Mouse (Mus musculus) lung, postnatal 0 days (tissue): ENCODE results near the gene Mettl21c. TPM values are rescaled to one million over a fixed set of nuclear protein-coding genes. Genes with fewer than 3 reads are reported as not detected.
A peak's percentile ranks its signal among the peaks of the same experiment; 100 is the strongest.
"Not testable (repeated sequence)": the region's sequence is repeated elsewhere in the genome, so short reads cannot be mapped to it uniquely, and the experiment has no call there.

ENCODE experiments used
- ATAC-seq: fragments of 200-750 bp; cut with Nextera tagmentation; 2 replicates; pipeline ENCODE4 v1.8.0; 2017; ENCODE audit warnings: moderate library complexity
- DNase-seq: peaks from one replicate; pipeline ENCODE4 v3.0.0-alpha.2; 2016; ENCODE audit warnings: low spot score
- H3K27ac ChIP-seq: fragments of 300-500 bp; sonication (generic); 2 replicates; pipeline ENCODE4 v1.5.1; 2014; ENCODE audit warnings: antibody characterized with exemption, mild to moderate bottlenecking, low read length, mixed read lengths
- H3K27me3 ChIP-seq: fragments of 300-500 bp; sonication (generic); replicated peaks from 2 replicates; pipeline ENCODE4 v1.6.1; 2014; ENCODE audit warnings: low read length, mixed read lengths; ENCODE audit not compliant: insufficient read depth
- H3K36me3 ChIP-seq: fragments of 300-500 bp; sonication (generic); 2 replicates; pipeline ENCODE4 v1.6.1; 2014; ENCODE audit warnings: low read length, mixed read lengths; ENCODE audit not compliant: insufficient read depth
- H3K4me1 ChIP-seq: fragments of 300-500 bp; sonication (generic); 2 replicates; pipeline ENCODE4 v1.6.1; 2014; ENCODE audit warnings: antibody characterized with exemption, low read depth, low read length, mixed read lengths; ENCODE audit not compliant: insufficient read depth
- H3K4me2 ChIP-seq: fragments of 300-500 bp; sonication (generic); replicated peaks from 2 replicates; pipeline ENCODE4 v1.6.1; 2014; ENCODE audit warnings: low read depth, mild to moderate bottlenecking, low read length, moderate library complexity, mixed read lengths
- H3K4me3 ChIP-seq: fragments of 300-500 bp; sonication (generic); 2 replicates; pipeline ENCODE4 v1.5.1; 2014; ENCODE audit warnings: low read depth, low read length
- H3K9ac ChIP-seq: fragments of 300-500 bp; sonication (generic); replicated peaks from 2 replicates; pipeline ENCODE4 v1.6.1; 2014; ENCODE audit warnings: low read depth, mild to moderate bottlenecking
- H3K9me3 ChIP-seq: fragments of 300-500 bp; sonication (generic); 2 replicates; pipeline ENCODE4 v1.6.1; 2016; ENCODE audit warnings: low read length, mixed read lengths
- CTCF ChIP-seq: IDR thresholded peaks from 2 replicates; pipeline ENCODE4 v1.5.1; 2016; ENCODE audit warnings: antibody characterized with exemption, mild to moderate bottlenecking
- EP300 ChIP-seq: IDR thresholded peaks from 2 replicates; pipeline ENCODE4 v1.6.1; 2016; ENCODE audit warnings: antibody characterized with exemption, mild to moderate bottlenecking, control low read depth
- WGBS: fragments of 180-500 bp; shearing (Covaris S2); extraction: QIAGEN DNeasy Blood & Tissue Kit; methylation state at CpG from one replicate; pipeline ENCODE4 v1.1.7; 2014; 5-methylcytosine and 5-hydroxymethylcytosine counted together
- polyA plus RNA-seq: library from polyadenylated mRNA; unstranded; fragments of >200 nt; fragmentation: Nextera tagmentation; extraction: Ambion mirVana; gene quantifications from 2 replicates; pipeline ENCODE4 v1.2.1, GENCODE M21; 2015

Mettl21c gene
- polyA plus RNA-seq, result 0.30 and 0.38 TPM in 2 replicates

- Histone ChIP-seq H3K4me2 (no peak within 1 kb of the TSS), H3K27me3 (no peaks in the 10 kb centered on the region), H3K36me3 (no peaks in the 10 kb centered on the region), H3K4me1 (no peaks in the 10 kb centered on the region), H3K9me3 (no peaks in the 10 kb centered on the region), H3K27ac (no peak within 1 kb of the TSS), H3K4me3 (no peak within 1 kb of the TSS), H3K9ac (no peak within 1 kb of the TSS)
- DNase-seq, result no peak
- no peak for TF ChIP-seq CTCF
- no peak for TF ChIP-seq EP300
- no peak for ATAC-seq
Observed at GRCm38 (mm10) chr1:44019934-44020333, at the start of gene Mettl21c. Gene Mettl21c, minus strand, starts transcription at chr1:44020034.

DNA sequence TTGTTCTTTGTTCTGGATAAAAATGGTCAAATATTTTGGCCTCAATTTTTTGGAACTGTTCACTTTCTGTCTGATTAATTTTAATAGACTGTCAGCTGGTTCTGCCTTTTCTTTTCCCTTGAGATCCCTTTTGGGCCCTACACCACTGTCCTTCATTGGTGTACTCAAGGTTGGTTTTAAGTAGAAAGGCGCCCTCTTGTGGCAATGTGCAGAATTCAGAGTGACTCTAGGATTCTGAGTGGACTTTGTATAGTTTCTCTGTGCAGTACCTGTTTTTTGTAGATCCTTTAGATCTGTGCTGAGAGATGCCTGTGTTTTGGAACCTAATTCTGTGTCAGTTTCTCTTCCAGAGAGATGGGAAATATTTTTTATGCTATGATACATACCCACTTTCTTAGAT, 44.8 kb upstream of the Mettl21c start:
- no peak overlapping the region for H3K4me2 ChIP-seq
- no peak overlapping the region for H3K4me3 ChIP-seq
- no peaks in the 10 kb centered on the region for H3K9me3 ChIP-seq
- ATAC-seq (peak; percentile 43; the same call in 1 of the 2 replicates), DNase-seq (peak; percentile 56)
- no peak overlapping the region for H3K27ac ChIP-seq
- H3K36me3 ChIP-seq, result no peaks in the 10 kb centered on the region
- peak; percentile 75 for TF ChIP-seq CTCF
- TF ChIP-seq EP300, result no peak
- H3K9ac ChIP-seq, result no peak overlapping the region
- H3K27me3 ChIP-seq, result no peaks in the 10 kb centered on the region
- 0% methylated on average over 1 of the region's 1 CpGs for WGBS
- H3K4me1 ChIP-seq, result no peaks in the 10 kb centered on the region

DNA sequence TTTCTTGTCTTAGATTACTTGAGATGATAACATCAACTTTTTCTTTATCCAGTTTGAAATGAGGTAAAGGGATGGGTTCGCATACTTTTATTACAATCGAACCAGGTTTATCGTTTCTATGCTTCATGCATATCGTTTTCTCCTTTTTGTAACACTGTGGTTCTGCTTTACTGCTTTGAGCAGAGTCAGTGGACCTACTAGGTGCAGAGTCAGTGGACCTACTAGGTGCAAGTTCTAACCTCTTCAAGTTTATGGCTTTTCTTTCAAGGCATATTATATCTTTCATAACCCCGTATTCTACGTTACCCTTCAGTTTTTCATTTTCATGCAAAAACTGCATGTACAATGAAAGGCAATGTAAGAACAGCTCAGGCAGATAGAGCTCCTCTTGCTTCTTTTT, 43.6 kb upstream of the Mettl21c start:
- Histone ChIP-seq H3K4me1 (no peaks in the 10 kb centered on the region), H3K36me3 (no peaks in the 10 kb centered on the region), H3K9ac (no peak overlapping the region), H3K9me3 (no peaks in the 10 kb centered on the region), H3K27me3 (no peaks in the 10 kb centered on the region), H3K4me2 (no peak overlapping the region), H3K27ac (no peak overlapping the region), H3K4me3 (no peak overlapping the region)
- DNase-seq, result no peak
- 95% methylated on average over 6 of the region's 6 CpGs for WGBS
- TF ChIP-seq CTCF (no peak), EP300 (no peak)
- no peak for ATAC-seq

DNA sequence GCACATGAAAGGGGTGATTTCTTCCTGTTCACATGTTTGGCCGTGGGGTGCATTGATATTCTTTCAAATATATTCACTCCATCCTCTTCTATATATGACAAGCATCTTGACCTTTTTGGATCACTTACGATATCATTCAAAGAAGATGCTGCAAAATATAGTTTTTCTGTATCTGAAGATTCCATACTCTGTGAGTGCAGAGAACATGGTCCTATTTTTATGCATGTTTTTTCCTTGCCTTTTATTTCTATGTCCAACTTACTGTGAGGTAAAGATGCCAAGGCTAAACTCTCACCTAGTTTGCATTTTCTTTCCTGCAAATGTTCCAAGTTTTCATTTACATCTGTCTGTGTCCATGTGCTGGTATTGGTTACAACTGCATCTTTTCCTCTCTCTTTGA, 42.0 kb upstream of the Mettl21c start, which contains the start of gene Gm8251:
Gm8251 (minus strand) TSS at position 101 of the 400 bp plus-strand sequence.
- 84% methylated on average over 2 of the region's 2 CpGs for WGBS

DNA sequence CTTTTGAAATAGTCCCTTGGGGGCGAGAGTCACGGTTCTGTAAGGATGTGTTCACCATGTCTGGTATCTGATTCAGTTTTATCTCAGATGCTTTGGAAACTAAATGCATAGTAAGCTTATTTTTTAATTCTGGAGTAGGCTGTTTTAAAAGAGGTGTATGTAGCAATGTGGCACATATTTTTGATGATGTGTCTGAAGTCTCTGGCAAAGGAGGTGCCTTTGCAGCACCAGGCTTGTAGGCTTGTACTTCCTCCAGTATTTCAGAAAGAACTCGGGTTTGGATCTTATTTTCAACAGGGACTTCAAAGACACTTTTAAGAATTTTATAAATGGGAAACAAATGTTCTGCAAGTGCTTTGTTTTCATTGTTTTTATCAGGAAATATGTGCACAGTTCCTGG, 38.0 kb upstream of the Mettl21c start:
- Histone ChIP-seq H3K4me3 (no peak overlapping the region), H3K4me1 (no peaks in the 10 kb centered on the region), H3K4me2 (no peak overlapping the region), H3K27ac (no peak overlapping the region), H3K9me3 (no peaks in the 10 kb centered on the region), H3K36me3 (no peaks in the 10 kb centered on the region), H3K9ac (no peak overlapping the region), H3K27me3 (no peaks in the 10 kb centered on the region)
- 63% methylated on average over 3 of the region's 3 CpGs for WGBS
- no peak for ATAC-seq
- DNase-seq, result no peak
- TF ChIP-seq CTCF, result no peak
- no peak for TF ChIP-seq EP300

More for the DNA sequence above, 42.0 kb upstream of the Mettl21c start, which contains the start of gene Gm8251:
- DNase-seq (no peak), ATAC-seq (no peak)
- TF ChIP-seq CTCF (no peak), EP300 (no peak)
- H3K27ac ChIP-seq, result no peak within 1 kb of the TSS
- no peaks in the 10 kb centered on the region for H3K4me1 ChIP-seq
- H3K36me3 ChIP-seq, result no peaks in the 10 kb centered on the region
- no peak within 1 kb of the TSS for H3K4me2 ChIP-seq
- no peak within 1 kb of the TSS for H3K4me3 ChIP-seq
- no peaks in the 10 kb centered on the region for H3K27me3 ChIP-seq
- H3K9me3 ChIP-seq, result no peaks in the 10 kb centered on the region
- H3K9ac ChIP-seq, result no peak within 1 kb of the TSS

DNA sequence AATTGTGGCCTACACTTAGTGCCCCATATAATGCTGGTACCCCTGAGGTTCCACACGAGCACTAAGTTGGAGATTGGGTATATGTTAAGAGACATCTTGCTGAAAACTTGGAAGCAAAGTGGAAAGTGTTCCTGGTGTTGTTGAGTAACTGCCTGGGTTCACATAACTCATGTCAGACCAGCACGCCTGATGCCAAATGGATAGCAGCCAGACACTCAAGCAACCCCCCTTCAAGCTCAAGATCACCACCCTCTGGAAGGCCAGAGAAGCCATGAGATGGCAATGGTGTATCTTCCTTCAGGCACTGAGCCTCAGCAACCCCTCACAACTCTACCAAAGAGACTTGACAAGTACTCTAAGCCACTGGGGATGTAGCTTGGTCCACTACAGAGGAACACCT, 26.7 kb upstream of the Mettl21c start:
- no peak for TF ChIP-seq EP300
- peak; percentile 39 for TF ChIP-seq CTCF
- ATAC-seq (no peak; the same call in 1 of the 2 replicates), DNase-seq (peak; percentile 41)
- Histone ChIP-seq H3K9ac (no peak overlapping the region), H3K4me3 (no peak overlapping the region), H3K27ac (no peak overlapping the region), H3K4me1 (no peaks in the 10 kb centered on the region), H3K4me2 (no peak overlapping the region), H3K27me3 (no peaks in the 10 kb centered on the region), H3K36me3 (no peaks in the 10 kb centered on the region), H3K9me3 (no peaks in the 10 kb centered on the region)
- WGBS, result 54% methylated on average over 2 of the region's 2 CpGs

DNA sequence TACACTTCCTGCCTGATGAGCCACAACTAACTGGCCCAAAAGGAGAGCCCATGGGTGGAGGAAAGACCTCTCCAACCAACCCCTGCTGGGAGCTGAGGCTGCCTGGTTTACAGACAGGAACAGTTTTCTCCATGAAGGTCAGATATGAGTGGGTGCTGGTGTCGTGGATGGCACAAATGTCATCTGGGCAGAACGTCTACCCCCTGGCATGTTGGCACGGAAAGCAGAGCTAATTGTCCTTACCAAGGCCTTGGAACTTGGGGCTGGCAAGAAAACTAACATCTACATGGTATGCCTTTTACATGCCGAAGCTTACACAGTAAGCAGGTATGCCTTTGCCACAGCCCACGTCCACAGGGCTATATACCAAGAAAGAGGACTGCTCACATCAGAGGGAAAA, 25.9 kb upstream of the Mettl21c start:
- 73% methylated on average over 5 of the region's 5 CpGs for WGBS
- H3K4me1 ChIP-seq, ATAC-seq, H3K9me3 ChIP-seq, H3K27me3 ChIP-seq, H3K4me3 ChIP-seq, H3K36me3 ChIP-seq, H3K4me2 ChIP-seq, H3K9ac ChIP-seq, DNase-seq, H3K27ac ChIP-seq: not testable (repeated sequence)
